Mouse (Mus musculus) embryonic fibroblast, embryonic 13.5 days (primary cell): Measurements from ENCODE around the gene Dcxr.

ENCODE experiments used
- CTCF ChIP-seq: IDR thresholded peaks from 2 replicates; pipeline ENCODE4 v1.5.1; 2011; ENCODE audit warnings: mild to moderate bottlenecking, control low read depth, low read length, moderate library complexity, borderline replicate concordance; ENCODE audit not compliant: insufficient read depth
- POLR2A ChIP-seq: IDR thresholded peaks from 2 replicates; pipeline ENCODE4 v1.6.1; 2011; ENCODE audit warnings: low read depth, mild to moderate bottlenecking, control low read depth, low read length, moderate library complexity

- TF ChIP-seq POLR2A, result no peak
- TF ChIP-seq CTCF, result peak; percentile 100
Measured at GRCm38 (mm10) chr11:120775774-120776469, 48.8 kb upstream of the Dcxr start.
